Mouse (Mus musculus) MEL (cell line): ENCODE results near the gene Klf16.
A peak's percentile ranks its signal among the peaks of the same experiment; 100 is the strongest.

ENCODE experiments used
- CHD2 ChIP-seq: IDR thresholded peaks from 2 replicates; pipeline ENCODE4 v1.6.1; 2011; ENCODE audit warnings: low read length, improper control_type of control experiment
- CTCF ChIP-seq, 3 experiments: IDR thresholded peaks in 2 of 3; conservative IDR thresholded peaks in 1 of 3; 2 replicates each; pipeline ENCODE4 v1.5.1; 2011 to 2012; ENCODE audit warnings: low read length in 3 of 3, low read depth in 2 of 3, mild to moderate bottlenecking in 2 of 3, improper control_type of control experiment in 1 of 3, inconsistent platforms in 1 of 3, mixed read lengths in 1 of 3, moderate library complexity in 1 of 3; ENCODE audit not compliant: control insufficient read depth in 1 of 3, insufficient read depth in 1 of 3, poor library complexity in 1 of 3, severe bottlenecking in 1 of 3
- MAX ChIP-seq: IDR thresholded peaks from 2 replicates; pipeline ENCODE4 v1.6.1; 2011; ENCODE audit warnings: low read length, improper control_type of control experiment
- NRF1 ChIP-seq: IDR thresholded peaks from 2 replicates; pipeline ENCODE4 v1.6.1; 2014; ENCODE audit warnings: low read depth, mild to moderate bottlenecking, inconsistent platforms, low read length, improper control_type of control experiment, moderate library complexity; ENCODE audit not compliant: poor library complexity, insufficient read depth, severe bottlenecking
- POLR2A ChIP-seq, 2 experiments: IDR thresholded peaks; 2 replicates each; pipeline ENCODE4 v1.6.1; 2011 to 2012; ENCODE audit warnings: low read length in 2 of 2, mild to moderate bottlenecking in 2 of 2, control low read depth in 1 of 2, improper control_type of control experiment in 1 of 2, low read depth in 1 of 2, moderate library complexity in 1 of 2; ENCODE audit not compliant: control insufficient read depth in 1 of 2, insufficient read depth in 1 of 2, poor library complexity in 1 of 2
- TBP ChIP-seq: IDR thresholded peaks from 2 replicates; pipeline ENCODE4 v1.8.0; 2011; ENCODE audit warnings: low read depth, low read length, improper control_type of control experiment
- ZC3H11A ChIP-seq: IDR thresholded peaks from 2 replicates; pipeline ENCODE4 v1.6.1; 2012; ENCODE audit warnings: low read depth, mild to moderate bottlenecking, inconsistent platforms, low read length, improper control_type of control experiment
- ZKSCAN1 ChIP-seq: IDR thresholded peaks from 2 replicates; pipeline ENCODE4 v1.6.1; 2012; ENCODE audit warnings: low read depth, mild to moderate bottlenecking, inconsistent platforms, low read length, improper control_type of control experiment, moderate library complexity

- TF ChIP-seq ZC3H11A = peak; percentile 30; the same call in 1 of the 2 replicates
- TF ChIP-seq CTCF (IDR thresholded peaks at IDR 0.05 in 2 of 3, conservative IDR thresholded peaks at IDR 0.05 in 1 of 3; ENCODE audit: control insufficient read depth in 1 of 3, insufficient read depth in 1 of 3, low read depth in 2 of 3, low read length in 3 of 3, poor library complexity in 1 of 3, severe bottlenecking in 1 of 3) = peak; percentile 85 to 93 (median 91)
- TF ChIP-seq POLR2A (IDR thresholded peaks at IDR 0.05; ENCODE audit: control insufficient read depth in 1 of 2, insufficient read depth in 1 of 2, low read depth in 1 of 2, low read length in 2 of 2, poor library complexity in 1 of 2) = no peak
- TF ChIP-seq CHD2 = no peak
- TF ChIP-seq MAX = no peak
- TF ChIP-seq TBP = no peak
- no peak for TF ChIP-seq ZKSCAN1
- TF ChIP-seq NRF1 = no peak
These were observed 10.6 kb downstream of the Klf16 start for GRCm38 (mm10) chr10:80566375-80567092.
